Mouse (Mus musculus): ENCODE data around the gene Agr3. TPM values are rescaled to one million over a fixed set of nuclear protein-coding genes. Genes with fewer than 3 reads are reported as not detected.
A peak's percentile ranks its signal among the peaks of the same experiment; 100 is the strongest.

The Agr3 gene
- polyA plus RNA-seq, 1 experiment: not detected

DNA sequence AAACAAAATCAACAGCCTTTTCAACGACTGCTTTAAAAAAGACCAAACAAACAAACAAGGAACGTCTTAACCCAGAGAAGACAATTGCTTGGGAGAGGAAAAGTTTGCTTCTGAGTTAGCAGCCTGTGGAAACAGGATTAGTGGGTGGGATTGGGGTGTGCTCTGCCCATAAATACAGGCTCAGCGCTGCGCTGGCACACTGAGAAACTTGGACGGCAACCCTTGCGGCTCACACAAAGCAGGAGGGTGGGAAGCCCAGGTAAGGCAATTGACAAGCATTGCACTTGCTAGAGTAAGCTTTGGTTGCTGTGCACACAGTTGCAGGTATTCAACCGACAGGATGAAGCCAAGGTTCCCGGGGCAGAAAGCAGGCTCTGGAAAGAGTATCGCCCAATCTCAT lies 67.3 kb downstream of the Agr3 start, which contains the start of gene Agr2:
Gene Agr2, plus strand, starts transcription at position 197 of the 400 bp plus-strand sequence.
- Histone ChIP-seq H3K4me1 (ENCODE audit: control insufficient read depth, insufficient read depth, low read length) (no peaks in the 10 kb centered on the region), H3K27ac (ENCODE audit: insufficient read depth, low read length) (no peak within 1 kb of the TSS), H3K27me3 (ENCODE audit: control insufficient read depth, insufficient read depth, low read length) (no peaks in the 10 kb centered on the region), H3K4me3 (replicated peaks; ENCODE audit: insufficient read depth, low read depth, low read length) (no peak within 1 kb of the TSS)
- TF ChIP-seq CTCF (IDR thresholded peaks at IDR 0.05; ENCODE audit: borderline replicate concordance, insufficient read depth, low read depth, low read length) (no peak), POLR2A (IDR thresholded peaks at IDR 0.05; ENCODE audit: borderline replicate concordance, insufficient read depth, low read length) (no peak)
- DNase-seq: no peak
- WGBS: 60% methylated on average over 9 of the region's 9 CpGs

DNA sequence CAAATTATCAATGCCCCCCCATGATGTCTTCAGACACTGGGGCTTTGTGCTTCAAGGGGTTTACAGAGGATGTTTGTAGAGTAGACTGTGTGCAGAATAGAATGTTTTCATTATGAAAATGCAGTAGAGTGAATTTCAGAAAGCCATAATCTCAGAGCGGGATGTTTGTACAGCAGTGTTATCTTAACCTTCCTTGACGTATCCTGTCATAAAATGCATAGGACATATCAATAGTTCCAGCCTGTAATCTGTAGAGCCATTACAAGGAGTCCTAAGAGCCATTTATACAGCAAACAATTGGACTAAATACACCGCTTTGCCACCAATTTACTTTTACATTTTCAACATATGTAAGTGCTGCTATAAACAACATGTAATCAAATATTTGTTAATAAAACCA lies 68.2 kb downstream of the Agr3 start:
- H3K27me3 ChIP-seq (ENCODE audit: control insufficient read depth, insufficient read depth, low read length): no peaks in the 10 kb centered on the region
- H3K4me1 ChIP-seq (ENCODE audit: control insufficient read depth, insufficient read depth, low read length): no peaks in the 10 kb centered on the region
- TF ChIP-seq CTCF (IDR thresholded peaks at IDR 0.05; ENCODE audit: borderline replicate concordance, insufficient read depth, low read depth, low read length): no peak
- TF ChIP-seq POLR2A (IDR thresholded peaks at IDR 0.05; ENCODE audit: borderline replicate concordance, insufficient read depth, low read length): no peak
- WGBS: 89% methylated on average over 3 of the region's 3 CpGs
- H3K4me3 ChIP-seq (replicated peaks; ENCODE audit: insufficient read depth, low read depth, low read length): no peak overlapping the region
- no peak for DNase-seq
- no peak overlapping the region for H3K27ac ChIP-seq (ENCODE audit: insufficient read depth, low read length)

DNA sequence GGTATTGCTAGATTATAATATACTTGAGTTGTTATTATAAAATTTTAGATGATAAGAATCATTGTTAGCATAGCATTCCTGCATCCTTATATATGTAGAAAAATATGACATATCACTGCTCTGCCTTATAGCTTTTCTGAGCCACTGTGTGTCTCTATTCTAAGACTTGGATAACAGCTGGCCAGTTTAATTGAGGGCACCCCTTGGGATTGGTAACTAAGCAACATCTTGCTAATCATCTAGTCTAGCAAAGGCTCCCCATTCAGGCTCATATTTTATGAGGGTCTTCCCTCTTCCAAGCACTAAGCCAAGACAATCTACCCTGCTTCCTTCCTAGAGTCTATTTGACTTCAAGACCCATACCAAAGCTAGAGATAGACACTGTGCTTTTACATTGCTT lies 68.7 kb downstream of the Agr3 start:
- TF ChIP-seq POLR2A (IDR thresholded peaks at IDR 0.05; ENCODE audit: borderline replicate concordance, insufficient read depth, low read length) (no peak), CTCF (IDR thresholded peaks at IDR 0.05; ENCODE audit: borderline replicate concordance, insufficient read depth, low read depth, low read length) (no peak)
- no peaks in the 10 kb centered on the region for H3K27me3 ChIP-seq (ENCODE audit: control insufficient read depth, insufficient read depth, low read length)
- no peak for DNase-seq
- no peaks in the 10 kb centered on the region for H3K4me1 ChIP-seq (ENCODE audit: control insufficient read depth, insufficient read depth, low read length)
- no peak overlapping the region for H3K27ac ChIP-seq (ENCODE audit: insufficient read depth, low read length)
- H3K4me3 ChIP-seq (replicated peaks; ENCODE audit: insufficient read depth, low read depth, low read length): no peak overlapping the region

DNA sequence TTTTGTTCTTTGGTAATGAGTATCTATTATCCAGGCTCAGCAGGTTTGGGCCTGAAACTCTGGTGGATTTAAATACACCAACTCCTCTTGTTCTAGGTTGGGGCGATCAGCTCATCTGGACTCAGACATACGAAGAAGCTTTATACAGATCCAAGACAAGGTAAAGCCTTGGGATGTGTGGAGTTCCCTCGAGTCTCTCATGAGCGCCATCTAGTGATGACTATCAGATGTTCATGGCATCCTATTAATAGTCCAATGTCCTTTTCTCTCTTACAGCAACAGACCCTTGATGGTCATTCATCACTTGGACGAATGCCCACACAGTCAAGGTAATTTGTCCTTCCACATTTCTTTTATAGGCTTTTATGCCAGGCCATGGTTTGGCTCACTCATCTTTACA lies 70.4 kb downstream of the Agr3 start:
- 29% methylated on average over 5 of the region's 5 CpGs for WGBS
- no peaks in the 10 kb centered on the region for H3K4me1 ChIP-seq (ENCODE audit: control insufficient read depth, insufficient read depth, low read length)
- H3K4me3 ChIP-seq (replicated peaks; ENCODE audit: insufficient read depth, low read depth, low read length): no peak overlapping the region
- H3K27ac ChIP-seq (ENCODE audit: insufficient read depth, low read length): no peak overlapping the region
- DNase-seq: peak in 1 of 2 experiments; percentile 26
- TF ChIP-seq CTCF (IDR thresholded peaks at IDR 0.05; ENCODE audit: borderline replicate concordance, insufficient read depth, low read depth, low read length) (peak; percentile 29; the same call in 1 of the 2 replicates), POLR2A (IDR thresholded peaks at IDR 0.05; ENCODE audit: borderline replicate concordance, insufficient read depth, low read length) (no peak)
- no peaks in the 10 kb centered on the region for H3K27me3 ChIP-seq (ENCODE audit: control insufficient read depth, insufficient read depth, low read length)

Other genes with a start within 250 kb of the Agr3 start
- not detected in 2 replicates for gene Agr2, start 67.3 kb downstream of the Agr3 start, polyA plus RNA-seq (2012; rRNA removed)
- gene Tspan13, start 116.9 kb downstream of the Agr3 start, polyA plus RNA-seq (2012; rRNA removed): 157 and 167 TPM in 2 replicates
- 39.4 and 41.2 TPM in 2 replicates for gene Ankmy2, start 231.5 kb downstream of the Agr3 start, polyA plus RNA-seq (2012; rRNA removed)
- 35.3 and 36.9 TPM in 2 replicates for gene Bzw2, start 232.5 kb downstream of the Agr3 start, polyA plus RNA-seq (2012; rRNA removed)

All from cerebellum, adult 2 months (tissue).